Mouse (Mus musculus) liver, postnatal 0 days (tissue): ENCODE measurements at regions not wholly inside any gene's neighbourhood (a gene's known extent, or its start where the extent isn't known, plus 50 kb on each side); places are given as distances from the start of the nearest gene placed in this dataset.

Source experiments
- ATAC-seq: fragments of 200-750 bp; cut with Nextera tagmentation; 2 replicates; pipeline ENCODE4 v1.8.0; 2017; ENCODE audit warnings: mild to moderate bottlenecking, moderate library complexity
- DNase-seq: peaks from one replicate; pipeline ENCODE4 v3.0.0-alpha.2; 2016
- H3K27ac ChIP-seq: fragments of 300-500 bp; sonication (generic); 2 replicates; pipeline ENCODE4 v1.5.1; 2014; ENCODE audit warnings: antibody characterized with exemption, moderate library complexity, mild to moderate bottlenecking, low read depth
- H3K27me3 ChIP-seq: fragments of 300-500 bp; sonication (generic); 2 replicates; pipeline ENCODE4 v1.6.1; 2014; ENCODE audit warnings: low read length, control low read depth, mixed read lengths; ENCODE audit not compliant: insufficient read depth
- H3K36me3 ChIP-seq: fragments of 300-500 bp; sonication (generic); replicated peaks from 2 replicates; pipeline ENCODE4 v1.6.1; 2014; ENCODE audit warnings: mild to moderate bottlenecking, control low read depth, low read length, moderate library complexity, mixed read lengths; ENCODE audit not compliant: insufficient read depth
- H3K4me1 ChIP-seq: fragments of 300-500 bp; sonication (generic); 2 replicates; pipeline ENCODE4 v1.6.1; 2014; ENCODE audit warnings: antibody characterized with exemption, mild to moderate bottlenecking, control low read depth; ENCODE audit not compliant: insufficient read depth
- H3K4me2 ChIP-seq: fragments of 300-500 bp; sonication (generic); 2 replicates; pipeline ENCODE4 v1.6.1; 2014; ENCODE audit warnings: low read depth, mild to moderate bottlenecking, low read length, moderate library complexity, mixed read lengths
- H3K4me3 ChIP-seq: fragments of 300-500 bp; sonication (generic); 2 replicates; pipeline ENCODE4 v1.5.1; 2014; ENCODE audit warnings: low read depth, low read length
- H3K9ac ChIP-seq: fragments of 300-500 bp; sonication (generic); replicated peaks from 2 replicates; pipeline ENCODE4 v1.6.1; 2014; ENCODE audit warnings: mild to moderate bottlenecking, moderate library complexity
- H3K9me3 ChIP-seq: fragments of 300-500 bp; sonication (generic); 2 replicates; pipeline ENCODE4 v1.6.1; 2016; ENCODE audit warnings: mild to moderate bottlenecking, control low read depth, low read length, mixed read lengths
- CTCF ChIP-seq: sonication (generic); IDR thresholded peaks from 2 replicates; pipeline ENCODE4 v1.5.1; 2016; ENCODE audit warnings: antibody characterized with exemption, low read depth
- EP300 ChIP-seq: IDR thresholded peaks from 2 replicates; pipeline ENCODE4 v1.6.1; 2016; ENCODE audit warnings: antibody characterized with exemption, low read depth, mild to moderate bottlenecking
- WGBS: fragments of 180-500 bp; shearing (Covaris S2); extraction: QIAGEN DNeasy Blood & Tissue Kit; methylation state at CpG from one replicate; pipeline ENCODE4 v1.1.7; 2014; ENCODE audit not compliant: insufficient replicate concordance; 5-methylcytosine and 5-hydroxymethylcytosine counted together

- ATAC-seq (no peak), DNase-seq (no peak)
- Histone ChIP-seq H3K4me2 (no peak overlapping the region), H3K4me1 (no peaks in the 10 kb centered on the region), H3K4me3 (no peak overlapping the region), H3K9me3 (no peaks in the 10 kb centered on the region), H3K36me3 (no peaks in the 10 kb centered on the region), H3K27me3 (peaks cover 8% of the 10 kb centered on the region), H3K9ac (no peak overlapping the region), H3K27ac (no peak overlapping the region)
- TF ChIP-seq CTCF, result no peak
- no peak for TF ChIP-seq EP300
- 73% methylated on average over 5 of the region's 5 CpGs for WGBS
These were observed 134.3 kb downstream of the Mtx2 start for GRCm38 (mm10) chr2:74959936-74960335.

DNA sequence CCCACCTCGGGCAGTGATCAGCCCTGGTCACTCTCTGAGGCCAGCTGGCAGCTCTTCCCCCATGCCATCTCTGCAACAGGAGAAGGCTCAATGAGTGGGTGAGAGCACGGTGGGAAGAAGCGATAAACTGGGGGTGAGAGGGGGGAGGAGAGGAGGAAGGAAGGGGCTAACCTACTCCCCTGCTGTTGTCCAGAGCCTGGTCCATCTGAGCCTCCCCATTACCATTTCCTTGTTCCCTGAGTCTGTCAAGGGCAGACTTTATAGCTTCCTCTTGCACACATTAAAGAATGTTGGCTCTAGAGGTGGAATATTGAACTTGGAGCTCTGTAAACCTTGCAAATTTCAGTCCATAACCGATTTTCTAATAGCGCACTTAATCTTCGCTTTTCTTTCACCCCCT, 136.8 kb downstream of the Mtx2 start:
- no peak for TF ChIP-seq CTCF
- no peak for TF ChIP-seq EP300
- no peak overlapping the region for H3K4me2 ChIP-seq
- no peaks in the 10 kb centered on the region for H3K9me3 ChIP-seq
- H3K27me3 ChIP-seq, result peaks cover 17% of the 10 kb centered on the region
- H3K36me3 ChIP-seq, result no peaks in the 10 kb centered on the region
- no peak for ATAC-seq
- no peak overlapping the region for H3K27ac ChIP-seq
- H3K9ac ChIP-seq, result no peak overlapping the region
- H3K4me3 ChIP-seq, result no peak overlapping the region
- no peak for DNase-seq
- H3K4me1 ChIP-seq, result no peaks in the 10 kb centered on the region
- 60% methylated on average over 6 of the region's 6 CpGs for WGBS

GRCm38 (mm10) chr2:74964360-74964759, 138.8 kb downstream of the Mtx2 start:
- Histone ChIP-seq H3K4me1 (no peaks in the 10 kb centered on the region), H3K4me3 (no peak overlapping the region), H3K9me3 (no peaks in the 10 kb centered on the region), H3K36me3 (no peaks in the 10 kb centered on the region), H3K27ac (no peak overlapping the region), H3K4me2 (no peak overlapping the region), H3K9ac (no peak overlapping the region), H3K27me3 (peaks cover 17% of the 10 kb centered on the region)
- no peak for ATAC-seq
- TF ChIP-seq CTCF (peak; percentile 81), EP300 (no peak)
- under 1% methylated on average over 6 of the region's 6 CpGs for WGBS
- DNase-seq, result peak; percentile 80

- WGBS, result 38% methylated on average over 3 of the region's 3 CpGs
These were observed 139.4 kb downstream of the Mtx2 start for GRCm38 (mm10) chr2:74964980-74965379.

GRCm38 (mm10) chr2:74965384-74966060, 139.9 kb downstream of the Mtx2 start:
- H3K27ac ChIP-seq, result no peak overlapping the region
- ATAC-seq, result no peak
- no peak overlapping the region for H3K4me3 ChIP-seq
- 33% methylated on average over 18 of the region's 18 CpGs for WGBS
- TF ChIP-seq EP300, result no peak
- no peak for TF ChIP-seq CTCF
- peaks cover 17% of the 10 kb centered on the region for H3K27me3 ChIP-seq
- no peaks in the 10 kb centered on the region for H3K36me3 ChIP-seq
- no peak for DNase-seq
- no peaks in the 10 kb centered on the region for H3K9me3 ChIP-seq
- no peaks in the 10 kb centered on the region for H3K4me1 ChIP-seq
- H3K4me2 ChIP-seq, result no peak overlapping the region
- no peak overlapping the region for H3K9ac ChIP-seq

More at GRCm38 (mm10) chr2:74964980-74965379, 139.4 kb downstream of the Mtx2 start:
- Histone ChIP-seq H3K4me2 (no peak overlapping the region), H3K9ac (no peak overlapping the region), H3K4me3 (no peak overlapping the region), H3K36me3 (no peaks in the 10 kb centered on the region), H3K4me1 (no peaks in the 10 kb centered on the region), H3K27me3 (peaks cover 17% of the 10 kb centered on the region), H3K9me3 (no peaks in the 10 kb centered on the region), H3K27ac (no peak overlapping the region)
- ATAC-seq (no peak), DNase-seq (no peak)
- TF ChIP-seq EP300, result no peak
- no peak for TF ChIP-seq CTCF

DNA sequence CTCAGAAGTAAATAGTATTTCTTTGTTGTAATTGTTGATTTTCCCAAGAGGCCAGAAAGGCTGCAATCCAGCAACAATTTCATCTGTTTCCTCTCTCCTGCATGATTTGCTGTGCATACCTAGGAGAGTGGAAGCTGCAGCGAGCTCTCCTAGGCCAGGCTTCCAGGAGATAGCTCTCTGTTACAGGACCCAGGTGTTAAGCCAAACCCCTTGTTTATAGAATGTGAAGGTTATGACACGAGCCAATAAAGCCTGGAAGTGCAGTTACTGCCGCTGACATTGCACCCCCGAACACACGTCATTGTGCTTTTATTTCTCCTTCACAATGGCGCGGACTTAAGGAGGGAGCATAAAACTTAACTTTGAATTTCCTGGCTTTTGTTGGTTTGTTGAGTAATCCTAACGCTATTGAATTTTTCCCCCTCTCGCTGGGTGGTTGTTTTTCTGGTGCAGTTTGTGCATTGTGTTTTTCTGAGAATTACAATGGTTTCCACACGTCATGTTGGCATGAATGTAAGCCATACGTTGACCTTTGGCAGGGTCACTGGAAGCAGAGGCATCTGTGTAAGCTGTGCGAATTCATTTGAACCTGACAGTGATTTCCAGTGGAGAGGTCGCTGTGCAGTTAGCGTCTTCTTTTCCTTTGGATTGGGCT, 145.1 kb downstream of the Mtx2 start:
- no peak overlapping the region for H3K4me3 ChIP-seq
- no peak overlapping the region for H3K27ac ChIP-seq
- TF ChIP-seq EP300, result no peak
- TF ChIP-seq CTCF, result no peak
- no peaks in the 10 kb centered on the region for H3K4me1 ChIP-seq
- H3K27me3 ChIP-seq, result peaks cover 5% of the 10 kb centered on the region; the same call in 1 of the 2 replicates
- 56% methylated on average over 14 of the region's 14 CpGs for WGBS
- ATAC-seq (no peak), DNase-seq (no peak)
- H3K36me3 ChIP-seq, result no peaks in the 10 kb centered on the region
- no peak overlapping the region for H3K9ac ChIP-seq
- no peaks in the 10 kb centered on the region for H3K9me3 ChIP-seq
- no peak overlapping the region for H3K4me2 ChIP-seq

DNA sequence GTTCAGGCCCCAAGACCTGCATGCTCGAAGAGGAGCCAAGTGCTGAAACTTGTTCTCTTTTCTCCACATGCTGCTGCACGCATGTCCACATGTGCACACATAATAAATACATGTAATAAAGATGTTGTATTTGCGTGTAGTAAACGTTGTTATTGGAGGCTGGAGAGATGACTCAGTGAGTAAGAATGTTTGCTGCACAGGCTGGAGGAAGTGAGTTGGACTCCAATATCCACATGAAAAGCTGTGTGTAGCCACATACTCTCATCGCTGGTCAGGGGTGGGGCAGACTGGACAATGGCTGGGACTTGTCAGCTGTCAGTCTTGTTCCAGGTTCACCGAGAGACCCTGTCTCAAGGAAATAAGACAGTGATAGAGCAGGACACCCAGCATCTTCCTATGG, 147.8 kb downstream of the Mtx2 start:
- WGBS, result 63% methylated on average over 6 of the region's 6 CpGs
- no peak for DNase-seq
- ATAC-seq, result no peak
- Histone ChIP-seq H3K9me3 (no peaks in the 10 kb centered on the region), H3K4me1 (no peaks in the 10 kb centered on the region), H3K36me3 (no peaks in the 10 kb centered on the region), H3K9ac (no peak overlapping the region), H3K27me3 (no peaks in the 10 kb centered on the region), H3K27ac (no peak overlapping the region), H3K4me2 (no peak overlapping the region), H3K4me3 (no peak overlapping the region)
- TF ChIP-seq CTCF (no peak), EP300 (no peak)
